Mouse (Mus musculus): ENCODE results near the gene Manba. TPM values are rescaled to one million over a fixed set of nuclear protein-coding genes. Genes with fewer than 3 reads are reported as not detected.
"Not testable (repeated sequence)": the region's sequence is repeated elsewhere in the genome, so short reads cannot be mapped to it uniquely, and the experiment has no call there.

The Manba gene
- polyA plus RNA-seq, 1 experiment from 2014 or later = 2.8 TPM

DNA sequence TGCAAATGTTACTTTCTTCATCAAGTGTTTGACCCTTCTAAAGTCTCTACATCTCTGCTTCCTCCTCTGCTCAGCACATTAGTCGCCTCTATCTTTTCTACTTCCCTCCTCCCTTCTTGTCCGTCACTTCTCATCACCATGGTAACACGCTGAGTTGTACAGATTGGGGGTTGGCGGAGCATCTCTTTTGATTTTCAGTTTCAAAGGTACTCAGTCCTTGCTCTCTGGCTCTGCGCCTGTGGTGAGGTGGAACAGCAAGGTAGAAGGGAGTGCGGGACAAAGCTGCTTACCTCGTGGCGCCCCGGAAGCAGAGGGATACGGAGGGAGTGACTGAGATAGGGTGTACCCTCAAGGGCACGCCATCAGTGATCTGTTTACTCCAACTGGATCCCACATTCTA lies 27.9 kb downstream of the Manba start:
- H3K9ac ChIP-seq = no peak overlapping the region
- peak overlapping the region; percentile 45 for H3K4me2 ChIP-seq
- no peaks in the 10 kb centered on the region for H3K36me3 ChIP-seq (ENCODE audit: poor library complexity, severe bottlenecking)
- WGBS = 35% methylated on average over 11 of the region's 11 CpGs
- H3K4me3 ChIP-seq = no peak overlapping the region
- no peaks in the 10 kb centered on the region for H3K9me3 ChIP-seq (replicated peaks)
- H3K27me3 ChIP-seq = no peaks in the 10 kb centered on the region
- peak overlapping the region; percentile 19; the same call in 1 of the 2 replicates for H3K27ac ChIP-seq
- H3K4me1 ChIP-seq = peaks cover 6% of the 10 kb centered on the region; the same call in 1 of the 2 replicates
- peak; percentile 71 for ATAC-seq

DNA sequence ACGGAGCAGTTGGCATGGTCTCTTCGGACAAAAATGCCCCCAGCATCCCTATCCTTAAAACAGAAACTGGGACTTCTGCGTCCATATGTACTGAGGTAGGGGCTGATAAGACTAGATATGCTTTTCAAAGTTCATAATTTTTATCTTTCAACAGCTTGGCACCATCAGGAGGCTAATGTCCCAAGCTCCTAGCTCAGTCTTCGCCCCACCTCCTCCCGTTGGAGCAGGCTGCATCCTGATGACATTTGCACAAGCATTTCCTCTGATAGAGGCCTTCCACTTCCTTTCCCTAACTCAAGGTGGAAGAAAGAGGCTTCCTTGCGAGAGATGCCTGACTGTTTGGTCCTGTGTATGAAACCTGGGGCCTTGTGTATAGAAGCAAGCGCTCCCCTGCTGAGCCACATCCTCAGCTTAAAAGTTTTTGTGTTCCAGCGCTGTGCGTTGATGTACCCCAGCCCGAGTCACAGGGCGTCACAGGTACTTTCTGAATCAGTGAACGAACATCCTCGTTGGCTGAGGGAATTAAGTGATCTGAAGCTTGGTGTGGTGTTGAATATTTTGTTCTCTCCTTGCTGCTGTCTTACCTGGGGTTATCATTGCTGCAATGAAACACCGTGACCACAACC lies 28.5 kb downstream of the Manba start:
- WGBS = 80% methylated on average over 14 of the region's 14 CpGs
- no peak overlapping the region for H3K4me2 ChIP-seq
- H3K9me3 ChIP-seq (replicated peaks) = no peaks in the 10 kb centered on the region
- no peaks in the 10 kb centered on the region for H3K27me3 ChIP-seq
- H3K9ac ChIP-seq = no peak overlapping the region
- H3K27ac ChIP-seq = peak overlapping the region; percentile 19; the same call in 1 of the 2 replicates
- H3K4me3 ChIP-seq = no peak overlapping the region
- peaks cover 6% of the 10 kb centered on the region; the same call in 1 of the 2 replicates for H3K4me1 ChIP-seq
- no peak; the same call in 1 of the 2 replicates for ATAC-seq
- no peaks in the 10 kb centered on the region for H3K36me3 ChIP-seq (ENCODE audit: poor library complexity, severe bottlenecking)

DNA sequence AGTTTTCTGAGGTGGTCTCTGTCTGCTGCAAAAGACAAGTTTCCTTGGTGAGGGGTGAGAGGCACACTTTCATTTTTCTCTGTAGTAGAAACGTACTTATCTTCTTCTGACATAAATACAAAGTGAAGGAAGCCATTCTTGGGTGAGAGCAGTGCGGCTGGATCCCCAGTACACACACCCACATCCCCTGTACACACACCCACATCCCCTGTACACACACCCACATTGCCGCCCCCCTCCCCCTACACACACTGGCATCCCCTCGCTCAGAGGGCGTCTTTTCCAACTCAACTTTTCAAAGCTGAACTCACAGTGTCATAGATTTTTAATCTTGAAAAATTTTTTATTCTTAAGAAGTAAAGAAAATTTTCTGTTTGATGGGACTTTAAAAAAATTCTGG lies 29.8 kb downstream of the Manba start:
- Histone ChIP-seq H3K27me3 (no peaks in the 10 kb centered on the region), H3K4me3 (no peak overlapping the region), H3K9ac (no peak overlapping the region), H3K36me3 (ENCODE audit: poor library complexity, severe bottlenecking) (no peaks in the 10 kb centered on the region), H3K27ac (no peak overlapping the region), H3K9me3 (replicated peaks) (no peaks in the 10 kb centered on the region), H3K4me1 (peaks cover 6% of the 10 kb centered on the region; the same call in 1 of the 2 replicates), H3K4me2 (no peak overlapping the region)
- WGBS = 89% methylated on average over 5 of the region's 5 CpGs
- no peak for ATAC-seq

DNA sequence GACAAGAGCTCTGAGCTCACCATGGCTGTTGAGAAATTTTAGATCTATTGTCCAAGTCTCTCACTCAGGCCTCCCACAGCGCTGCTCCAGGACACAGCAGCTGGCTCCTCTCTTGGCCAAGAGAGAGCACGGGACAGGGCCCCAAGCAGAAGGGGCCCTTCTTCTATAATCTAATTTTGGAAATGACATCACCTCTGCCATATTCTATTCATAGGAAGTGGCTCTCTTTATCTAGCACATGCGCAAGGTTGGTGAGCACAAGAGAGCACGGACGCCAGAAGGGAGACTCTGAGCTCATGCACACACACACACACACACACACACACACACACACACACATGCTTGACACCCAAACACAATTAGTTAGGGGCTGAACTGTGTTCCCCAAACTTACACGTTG lies 31.5 kb downstream of the Manba start:
- Histone ChIP-seq H3K9ac (no peak overlapping the region), H3K27me3 (no peaks in the 10 kb centered on the region), H3K9me3 (replicated peaks) (no peaks in the 10 kb centered on the region), H3K4me3 (no peak overlapping the region), H3K27ac (no peak overlapping the region), H3K36me3 (ENCODE audit: poor library complexity, severe bottlenecking) (no peaks in the 10 kb centered on the region), H3K4me2 (no peak overlapping the region), H3K4me1 (peaks cover 6% of the 10 kb centered on the region; the same call in 1 of the 2 replicates)
- no peak for ATAC-seq
- 63% methylated on average over 6 of the region's 6 CpGs for WGBS

DNA sequence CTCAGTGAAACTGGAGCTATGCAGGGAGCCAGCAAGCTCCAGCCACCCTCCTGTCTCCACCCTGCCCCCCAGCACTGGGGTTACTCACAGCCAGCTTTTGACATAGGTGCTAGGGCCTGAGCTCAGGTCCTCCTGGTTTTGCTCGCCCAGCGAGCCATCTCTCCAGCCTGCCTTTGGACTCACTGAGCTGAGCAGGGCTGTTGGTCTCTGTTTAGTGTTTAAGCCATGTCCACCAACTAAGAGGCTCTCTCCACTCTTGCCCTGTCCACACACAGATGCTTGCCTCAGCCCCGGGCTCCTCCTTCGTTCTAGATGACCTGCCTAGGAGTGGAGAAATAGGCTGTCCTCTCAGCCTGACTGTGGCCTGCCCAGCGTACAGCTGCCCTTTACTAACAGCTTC lies 33.5 kb downstream of the Manba start:
- no peak for ATAC-seq
- Histone ChIP-seq H3K36me3 (ENCODE audit: poor library complexity, severe bottlenecking) (no peaks in the 10 kb centered on the region), H3K4me1 (peaks cover 6% of the 10 kb centered on the region; the same call in 1 of the 2 replicates), H3K4me3 (no peak overlapping the region), H3K9ac (no peak overlapping the region), H3K9me3 (replicated peaks) (no peaks in the 10 kb centered on the region), H3K4me2 (no peak overlapping the region), H3K27me3 (no peaks in the 10 kb centered on the region), H3K27ac (no peak overlapping the region)
- WGBS = 80% methylated on average over 5 of the region's 5 CpGs

DNA sequence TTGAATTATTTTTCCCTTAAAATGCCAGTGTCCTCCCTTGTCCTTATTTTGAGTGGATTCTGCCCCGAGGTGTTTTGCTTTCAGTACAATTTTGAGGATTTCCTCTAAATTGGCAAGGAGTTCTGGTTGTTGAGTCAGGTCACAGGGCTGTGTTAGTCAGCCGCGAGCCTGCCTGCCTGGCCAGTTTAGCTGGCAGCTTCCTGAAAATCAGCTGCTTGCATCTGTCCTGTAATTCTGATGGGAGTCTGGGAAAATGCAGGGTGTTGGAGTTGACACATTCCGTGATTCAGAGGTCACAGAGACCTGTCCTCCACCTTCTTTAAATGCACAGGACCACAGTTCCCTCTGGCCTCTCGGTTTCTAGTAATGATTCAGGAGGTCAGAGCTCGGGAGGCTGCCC lies 34.2 kb downstream of the Manba start:
- H3K4me3 ChIP-seq = no peak overlapping the region
- no peak for ATAC-seq
- peaks cover 6% of the 10 kb centered on the region; the same call in 1 of the 2 replicates for H3K4me1 ChIP-seq
- H3K9ac ChIP-seq = no peak overlapping the region
- H3K36me3 ChIP-seq (ENCODE audit: poor library complexity, severe bottlenecking) = no peaks in the 10 kb centered on the region
- no peak overlapping the region for H3K27ac ChIP-seq
- no peaks in the 10 kb centered on the region for H3K9me3 ChIP-seq (replicated peaks)
- no peaks in the 10 kb centered on the region for H3K27me3 ChIP-seq
- H3K4me2 ChIP-seq = no peak overlapping the region
- WGBS = 83% methylated on average over 6 of the region's 6 CpGs

DNA sequence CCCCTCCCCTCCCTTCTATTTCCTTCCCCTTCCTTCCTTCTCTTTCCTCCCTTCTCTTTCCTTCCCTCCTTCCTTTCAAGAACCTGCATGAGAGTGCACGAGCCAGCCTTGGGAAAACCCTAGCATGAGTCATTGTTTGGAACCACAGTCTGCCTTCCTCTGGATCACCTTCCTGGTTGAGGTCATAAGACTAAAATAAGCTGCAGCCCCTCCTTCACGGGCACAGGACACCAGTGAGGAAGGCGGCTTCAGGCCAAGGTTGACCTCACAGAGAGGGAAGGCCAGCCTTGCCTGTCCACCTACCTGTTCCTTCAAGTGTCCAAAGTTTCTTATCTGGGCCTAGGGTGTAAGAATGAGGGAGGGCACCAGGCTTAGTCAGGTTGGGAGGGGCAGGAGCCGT lies 36.6 kb downstream of the Manba start:
- ATAC-seq = no peak
- Histone ChIP-seq H3K4me1 (peaks cover 6% of the 10 kb centered on the region; the same call in 1 of the 2 replicates), H3K27me3 (no peaks in the 10 kb centered on the region), H3K9me3 (replicated peaks) (no peaks in the 10 kb centered on the region), H3K4me3 (no peak overlapping the region), H3K9ac (no peak overlapping the region), H3K36me3 (ENCODE audit: poor library complexity, severe bottlenecking) (no peaks in the 10 kb centered on the region), H3K4me2 (no peak overlapping the region), H3K27ac (no peak overlapping the region)
- 74% methylated on average over 4 of the region's 4 CpGs for WGBS

DNA sequence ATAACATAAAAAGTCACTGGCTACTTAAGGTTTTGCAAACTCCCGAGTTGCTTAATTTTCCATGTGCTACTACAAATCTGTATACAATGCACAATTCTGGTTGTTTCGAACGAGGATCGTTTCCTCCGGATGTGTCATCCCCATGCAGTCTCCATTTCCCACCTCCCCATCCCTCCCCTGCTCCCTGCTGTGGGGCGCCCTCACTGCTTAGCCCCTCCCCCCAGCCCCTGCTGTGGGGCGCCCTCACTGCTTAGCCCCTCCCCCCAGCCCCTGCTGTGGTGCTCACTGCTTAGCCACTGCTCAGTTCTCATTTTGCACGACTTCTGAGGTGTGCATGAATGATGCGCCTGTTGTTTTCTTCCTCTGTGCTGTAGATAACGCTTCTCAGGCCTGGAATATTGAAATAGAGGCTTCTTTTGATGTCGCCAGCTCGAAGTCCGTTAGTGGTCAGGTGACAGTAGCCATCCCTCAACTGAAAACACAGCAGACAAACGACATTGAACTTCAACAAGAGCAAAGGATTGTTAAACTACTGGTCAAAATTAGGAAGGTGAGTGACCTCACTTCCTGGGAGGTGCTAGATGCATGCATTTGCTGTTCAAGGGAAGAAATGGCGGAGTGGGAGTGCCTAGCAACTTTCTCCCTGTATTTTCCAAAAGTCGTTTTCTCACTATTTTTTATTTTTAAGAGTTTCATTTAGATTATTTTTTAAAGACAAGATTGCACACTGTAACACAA lies 37.4 kb downstream of the Manba start:
- no peak overlapping the region for H3K9ac ChIP-seq
- H3K4me3 ChIP-seq = no peak overlapping the region
- WGBS = 63% methylated on average over 16 of the region's 16 CpGs
- no peaks in the 10 kb centered on the region for H3K36me3 ChIP-seq (ENCODE audit: poor library complexity, severe bottlenecking)
- no peak overlapping the region for H3K4me2 ChIP-seq
- no peak overlapping the region for H3K27ac ChIP-seq
- no peaks in the 10 kb centered on the region for H3K27me3 ChIP-seq
- peaks cover 6% of the 10 kb centered on the region; the same call in 1 of the 2 replicates for H3K4me1 ChIP-seq
- no peaks in the 10 kb centered on the region for H3K9me3 ChIP-seq (replicated peaks)
- no peak for ATAC-seq

DNA sequence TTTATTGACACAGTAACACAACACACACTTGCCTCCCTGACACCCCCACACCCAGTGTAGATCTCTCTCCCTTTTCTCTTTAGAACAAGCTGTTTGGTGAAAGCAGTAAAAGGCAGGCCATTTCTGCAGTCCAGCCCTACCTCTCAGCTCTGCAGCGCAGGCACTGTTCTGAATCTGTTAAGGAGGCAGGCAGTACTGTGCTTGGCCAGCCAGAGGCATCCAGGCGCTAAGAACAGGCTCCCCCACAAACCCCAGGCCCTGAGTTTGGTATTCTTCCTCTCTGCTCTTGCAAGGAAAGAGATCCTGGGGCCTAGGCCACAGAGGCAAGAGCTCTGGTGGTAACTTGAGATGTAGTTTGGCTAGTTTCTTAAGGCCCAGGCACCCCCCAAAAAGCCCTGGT lies 39.5 kb downstream of the Manba start:
- WGBS = 38% methylated on average over 1 of the region's 2 CpGs

DNA sequence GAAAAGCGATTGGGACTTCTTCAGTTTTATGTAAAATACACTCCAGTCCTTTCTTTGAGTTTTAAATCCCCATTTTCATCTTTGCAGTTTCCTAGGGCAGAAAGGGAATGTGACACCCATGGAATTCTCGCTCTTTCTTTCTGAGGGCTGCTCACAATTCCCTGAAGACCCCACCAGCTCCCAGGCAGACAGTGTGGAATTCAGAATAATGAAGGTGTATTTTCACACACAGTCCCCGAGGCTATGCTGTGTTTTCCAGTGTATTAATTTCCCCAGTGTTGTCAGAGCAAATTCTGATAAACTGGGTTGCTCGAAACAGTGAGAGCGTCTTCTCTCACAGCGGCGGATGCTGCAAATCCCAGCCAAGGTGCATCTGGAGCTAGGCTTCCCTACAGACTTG lies 44.3 kb downstream of the Manba start:
- H3K9ac ChIP-seq = no peak overlapping the region
- 88% methylated on average over 7 of the region's 7 CpGs for WGBS
- H3K4me1 ChIP-seq = no peaks in the 10 kb centered on the region
- H3K27ac ChIP-seq = no peak overlapping the region
- no peak for ATAC-seq
- no peaks in the 10 kb centered on the region for H3K36me3 ChIP-seq (ENCODE audit: poor library complexity, severe bottlenecking)
- H3K4me3 ChIP-seq = no peak overlapping the region
- H3K4me2 ChIP-seq = no peak overlapping the region
- no peaks in the 10 kb centered on the region for H3K27me3 ChIP-seq
- no peaks in the 10 kb centered on the region for H3K9me3 ChIP-seq (replicated peaks)

More for the DNA sequence above, 39.5 kb downstream of the Manba start:
- not testable (repeated sequence) for H3K9me3 ChIP-seq (replicated peaks); H3K27ac ChIP-seq; H3K9ac ChIP-seq; ATAC-seq; H3K4me1 ChIP-seq; H3K4me2 ChIP-seq; H3K4me3 ChIP-seq; H3K36me3 ChIP-seq (ENCODE audit: poor library complexity, severe bottlenecking); H3K27me3 ChIP-seq

DNA sequence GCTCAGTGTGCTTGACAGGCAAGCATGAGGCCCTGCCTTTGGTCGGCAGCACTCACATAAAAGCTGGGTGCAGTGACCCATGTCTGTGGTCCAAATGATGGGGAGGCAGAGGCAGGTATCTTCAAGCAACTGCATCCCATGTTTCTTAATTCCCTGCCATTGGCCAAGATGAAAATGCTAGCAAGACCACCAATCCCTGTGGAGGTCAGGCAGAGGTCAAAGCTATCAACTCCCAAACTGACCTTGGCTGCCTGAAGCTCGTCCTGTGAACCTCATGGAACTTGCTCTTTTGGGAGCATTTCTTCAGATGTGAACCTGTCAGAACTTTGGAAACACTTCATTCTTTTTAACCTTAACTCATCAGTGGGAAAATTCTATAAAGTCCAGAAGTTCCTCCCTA lies 46.4 kb downstream of the Manba start:
- H3K27me3 ChIP-seq = no peaks in the 10 kb centered on the region
- H3K36me3 ChIP-seq (ENCODE audit: poor library complexity, severe bottlenecking) = no peaks in the 10 kb centered on the region
- no peaks in the 10 kb centered on the region for H3K4me1 ChIP-seq

DNA sequence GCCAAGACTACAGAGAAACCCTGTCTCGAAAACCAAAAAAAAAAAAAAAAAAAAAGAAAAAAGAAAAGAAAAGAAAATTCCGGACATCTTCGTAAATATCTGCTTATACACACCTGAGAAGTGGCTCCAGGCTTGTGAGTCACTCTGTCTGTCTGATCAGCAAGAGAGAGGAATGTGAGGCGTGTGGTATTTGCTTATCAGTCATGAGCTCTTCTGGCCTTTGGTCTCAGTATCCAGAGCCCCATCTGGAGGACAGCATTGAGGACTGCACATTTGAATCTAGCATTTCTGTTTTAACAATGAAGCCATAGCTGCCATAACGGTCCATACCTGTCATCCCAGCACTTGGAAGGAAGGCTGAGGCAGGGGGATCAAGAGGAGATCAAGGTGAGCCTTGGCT lies 48.7 kb downstream of the Manba start:
- WGBS = 85% methylated on average over 4 of the region's 5 CpGs
- H3K4me1 ChIP-seq = no peaks in the 10 kb centered on the region
- H3K36me3 ChIP-seq (ENCODE audit: poor library complexity, severe bottlenecking) = no peaks in the 10 kb centered on the region
- ATAC-seq = no peak
- no peaks in the 10 kb centered on the region for H3K9me3 ChIP-seq (replicated peaks)
- H3K9ac ChIP-seq = no peak overlapping the region
- no peaks in the 10 kb centered on the region for H3K27me3 ChIP-seq
- H3K27ac ChIP-seq = no peak overlapping the region
- H3K4me3 ChIP-seq = no peak overlapping the region
- H3K4me2 ChIP-seq = no peak overlapping the region

More for the DNA sequence above, 46.4 kb downstream of the Manba start:
- H3K9me3 ChIP-seq (replicated peaks) = no peaks in the 10 kb centered on the region
- H3K9ac ChIP-seq = no peak overlapping the region
- ATAC-seq = no peak
- 82% methylated on average over 2 of the region's 2 CpGs for WGBS
- H3K27ac ChIP-seq = no peak overlapping the region
- no peak overlapping the region for H3K4me2 ChIP-seq
- H3K4me3 ChIP-seq = no peak overlapping the region
